Mouse (Mus musculus): ENCODE measurements around the gene Fgfr2.

GRCm38 (mm10) chr7:130932921-130933320 lies 2190.2 kb downstream of the Fgfr2 start:
- no peak for TF ChIP-seq CTCF (IDR thresholded peaks at IDR 0.05; ENCODE audit: extremely low read depth, insufficient read length, insufficient replicate concordance, low read depth, low read length)
- TF ChIP-seq POLR2A (IDR thresholded peaks at IDR 0.05; ENCODE audit: low read depth, low read length) = no peak

All from small intestine, adult 2 months (tissue).